Mouse (Mus musculus) MEL (cell line): ENCODE measurements around the gene Itsn2. TPM values are rescaled to one million over a fixed set of nuclear protein-coding genes. Genes with fewer than 3 reads are reported as not detected.
"Not testable (repeated sequence)": the region's sequence is repeated elsewhere in the genome, so short reads cannot be mapped to it uniquely, and the experiment has no call there.

ENCODE experiments used
- DNase-seq: peaks from one replicate; pipeline ENCODE4 v3.0.0; 2011; ENCODE audit warnings: low read depth, low spot score
- H3K27ac ChIP-seq: 2 replicates; pipeline ENCODE4 v1.5.1; 2012; ENCODE audit warnings: low read depth, mild to moderate bottlenecking, control low read depth, low read length, moderate library complexity; ENCODE audit not compliant: control insufficient read depth
- H3K27me3 ChIP-seq, 2 experiments: fragments of 150-350 bp in 1 of 2; sonication (generic) in 1 of 2; 2 replicates each; pipeline ENCODE4 v1.6.1; 2012; ENCODE audit warnings: low read length in 2 of 2, mild to moderate bottlenecking in 2 of 2, improper control_type of control experiment in 1 of 2, moderate library complexity in 1 of 2; ENCODE audit not compliant: insufficient read depth in 2 of 2, control insufficient read depth in 1 of 2
- H3K36me3 ChIP-seq, 2 experiments: 2 replicates each; pipeline ENCODE4 v1.6.1; 2012 to 2014; ENCODE audit warnings: low read length in 2 of 2, improper control_type of control experiment in 1 of 2, inconsistent platforms in 1 of 2, mild to moderate bottlenecking in 1 of 2; ENCODE audit not compliant: insufficient read depth in 2 of 2, control insufficient read depth in 1 of 2
- H3K4me1 ChIP-seq, 2 experiments: fragments of 150-350 bp in 1 of 2; sonication (generic) in 1 of 2; 2 replicates each; pipeline ENCODE4 v1.6.1; 2012; ENCODE audit warnings: low read length in 2 of 2, improper control_type of control experiment in 1 of 2, mild to moderate bottlenecking in 1 of 2; ENCODE audit not compliant: insufficient read depth in 2 of 2, control insufficient read depth in 1 of 2
- H3K4me3 ChIP-seq, 2 experiments: fragments of 150-350 bp in 1 of 2; sonication (generic) in 1 of 2; 2 replicates each; pipeline ENCODE4 v1.5.1; 2012; ENCODE audit warnings: low read depth in 2 of 2, low read length in 2 of 2, mild to moderate bottlenecking in 2 of 2, moderate library complexity in 2 of 2, control low read depth in 1 of 2, improper control_type of control experiment in 1 of 2; ENCODE audit not compliant: control insufficient read depth in 1 of 2, insufficient read depth in 1 of 2
- H3K79me2 ChIP-seq: 2 replicates; pipeline ENCODE4 v1.6.1; 2012; ENCODE audit warnings: mild to moderate bottlenecking, low read length, moderate library complexity; ENCODE audit not compliant: control insufficient read depth, poor library complexity, insufficient read depth
- H3K9ac ChIP-seq: 2 replicates; pipeline ENCODE4 v1.6.1; 2012; ENCODE audit warnings: low read depth, mild to moderate bottlenecking, control low read depth, low read length, moderate library complexity; ENCODE audit not compliant: control insufficient read depth, poor library complexity, severe bottlenecking
- H3K9me3 ChIP-seq: fragments of 150-350 bp; sonication (generic); replicated peaks from 2 replicates; pipeline ENCODE4 v1.6.1; 2012; ENCODE audit warnings: mild to moderate bottlenecking, low read length, improper control_type of control experiment, moderate library complexity; ENCODE audit not compliant: insufficient read depth
- BHLHE40 ChIP-seq: IDR thresholded peaks from 2 replicates; pipeline ENCODE4 v1.6.1; 2012; ENCODE audit warnings: low read depth, mild to moderate bottlenecking, inconsistent platforms, low read length, improper control_type of control experiment, borderline replicate concordance
- E2F4 ChIP-seq: IDR thresholded peaks from 2 replicates; pipeline ENCODE4 v1.6.1; 2011; ENCODE audit warnings: low read depth, low read length, improper control_type of control experiment, borderline replicate concordance
- ELF1 ChIP-seq: IDR thresholded peaks from 2 replicates; pipeline ENCODE4 v1.6.1; 2014; ENCODE audit warnings: low read depth, mild to moderate bottlenecking, inconsistent platforms, low read length, improper control_type of control experiment, moderate library complexity
- GABPA ChIP-seq: IDR thresholded peaks from 2 replicates; pipeline ENCODE4 v1.6.1; 2012; ENCODE audit warnings: low read depth, mild to moderate bottlenecking, inconsistent platforms, low read length, improper control_type of control experiment, moderate library complexity
- GATA1 ChIP-seq: IDR thresholded peaks from 2 replicates; pipeline ENCODE4 v1.6.1; 2011; ENCODE audit warnings: low read depth, low read length, improper control_type of control experiment
- HCFC1 ChIP-seq: IDR thresholded peaks from 2 replicates; pipeline ENCODE4 v1.6.1; 2012; ENCODE audit warnings: low read depth, mild to moderate bottlenecking, inconsistent platforms, low read length, improper control_type of control experiment, moderate library complexity
- JUND ChIP-seq: IDR thresholded peaks from 2 replicates; pipeline ENCODE4 v1.6.1; 2011; ENCODE audit warnings: low read depth, mild to moderate bottlenecking, improper control_type of control experiment, low read length
- KAT2A ChIP-seq: conservative IDR thresholded peaks from 2 replicates; pipeline ENCODE4 v1.6.1; 2012; ENCODE audit warnings: low read depth, low read length, improper control_type of control experiment, inconsistent platforms
- MAFK ChIP-seq: IDR thresholded peaks from 2 replicates; pipeline ENCODE4 v1.6.1; 2011; ENCODE audit warnings: low read depth, mild to moderate bottlenecking, low read length, improper control_type of control experiment, borderline replicate concordance
- MAZ ChIP-seq: IDR thresholded peaks from 2 replicates; pipeline ENCODE4 v1.6.1; 2012; ENCODE audit warnings: low read depth, mild to moderate bottlenecking, inconsistent platforms, low read length, improper control_type of control experiment
- MEF2A ChIP-seq: IDR thresholded peaks from 2 replicates; pipeline ENCODE4 v1.6.1; 2014; ENCODE audit warnings: low read depth, mild to moderate bottlenecking, inconsistent platforms, low read length, improper control_type of control experiment; ENCODE audit not compliant: poor library complexity, insufficient replicate concordance, severe bottlenecking; ENCODE audit errors: extremely low read depth
- MYC ChIP-seq: IDR thresholded peaks from 2 replicates; pipeline ENCODE4 v1.6.1; 2011; ENCODE audit warnings: low read depth, mild to moderate bottlenecking, low read length, improper control_type of control experiment, moderate library complexity
- NELFE ChIP-seq: IDR thresholded peaks from 2 replicates; pipeline ENCODE4 v1.6.1; 2011; ENCODE audit warnings: low read depth, low read length, improper control_type of control experiment
- SIN3A ChIP-seq: IDR thresholded peaks from 2 replicates; pipeline ENCODE4 v1.6.1; 2012; ENCODE audit warnings: low read length, improper control_type of control experiment, inconsistent platforms
- SMC3 ChIP-seq: IDR thresholded peaks from 2 replicates; pipeline ENCODE4 v1.6.1; 2011; ENCODE audit warnings: low read depth, low read length, improper control_type of control experiment
- TCF12 ChIP-seq: IDR thresholded peaks from 2 replicates; pipeline ENCODE4 v1.6.1; 2014; ENCODE audit warnings: low read depth, mild to moderate bottlenecking, inconsistent platforms, low read length, improper control_type of control experiment, moderate library complexity
- USF2 ChIP-seq, 2 experiments: IDR thresholded peaks; 2 replicates each; pipeline ENCODE4 v1.6.1; 2011 to 2012; ENCODE audit warnings: improper control_type of control experiment in 2 of 2, low read length in 2 of 2, borderline replicate concordance in 1 of 2, inconsistent platforms in 1 of 2, low read depth in 1 of 2, mild to moderate bottlenecking in 1 of 2; ENCODE audit not compliant: insufficient read depth in 1 of 2
- ZC3H11A ChIP-seq: IDR thresholded peaks from 2 replicates; pipeline ENCODE4 v1.6.1; 2012; ENCODE audit warnings: low read depth, mild to moderate bottlenecking, inconsistent platforms, low read length, improper control_type of control experiment
- ZMIZ1 ChIP-seq: IDR thresholded peaks from 2 replicates; pipeline ENCODE4 v1.6.1; 2012; ENCODE audit warnings: low read depth, mild to moderate bottlenecking, inconsistent platforms, low read length, improper control_type of control experiment, moderate library complexity
- polyA plus RNA-seq, 2 experiments: library from polyadenylated mRNA; stranded (reverse) in 1 of 2; unstranded in 1 of 2; fragments of >175 nt in 1 of 2; fragments of >200 nt in 1 of 2; gene quantifications; 2 replicates each; pipeline versions ENCODE4 v1.2.1 to v1.2.4; 2012; ENCODE audit warnings: low replicate concordance in 2 of 2, low read depth in 1 of 2; ENCODE audit not compliant: insufficient read length in 2 of 2, insufficient read depth in 1 of 2, missing spikeins in 1 of 2
- total RNA-seq: library from RNA; depleted of rRNA; stranded (reverse); fragments of 300-350 nt; gene quantifications from 2 replicates; pipeline ENCODE4 v1.2.3, GENCODE M21; 2012

Gene Itsn2
- total and polyA plus RNA-seq, 3 experiments = 40.1 to 218 (median 47.5) TPM

- no peak for DNase-seq
- H3K79me2 ChIP-seq = no peaks in the 10 kb centered on the region
- H3K9ac ChIP-seq = no peak overlapping the region
- no peak for TF ChIP-seq HCFC1
- no peak for TF ChIP-seq BHLHE40
- H3K36me3 ChIP-seq = peaks cover 0 to 5% of the 10 kb centered on the region in 2 experiments; a peak in 2 of 4 replicates
- H3K4me3 ChIP-seq = no peak overlapping the region
- no peak overlapping the region for H3K27ac ChIP-seq
- H3K4me1 ChIP-seq = peaks cover 0 to under 1% of the 10 kb centered on the region in 2 experiments; a peak in 1 of 4 replicates
- no peaks in the 10 kb centered on the region for H3K27me3 ChIP-seq
- no peaks in the 10 kb centered on the region for H3K9me3 ChIP-seq
Observed at GRCm38 (mm10) chr12:4694534-4694933, 102.1 kb downstream of the Itsn2 start.

DNA sequence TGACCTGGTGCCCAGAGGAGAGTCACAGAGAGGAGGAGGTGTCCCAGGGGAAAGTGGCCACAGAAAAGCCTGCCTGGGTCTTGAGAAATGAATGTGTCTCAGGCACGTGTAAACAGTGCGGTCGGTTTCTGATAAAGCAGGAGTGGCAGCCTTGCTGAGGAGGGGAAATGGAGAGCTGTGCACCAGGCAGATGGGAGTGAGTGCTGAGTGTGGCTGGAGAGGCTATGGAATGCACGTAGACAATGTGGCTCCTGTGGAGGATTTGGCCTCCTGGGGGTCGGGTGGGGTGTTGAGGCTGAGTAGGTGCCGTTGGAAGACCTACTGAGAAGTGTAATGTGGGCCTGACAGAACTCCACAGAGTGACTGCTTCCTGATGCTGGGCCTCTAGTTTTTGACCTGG, 113.2 kb downstream of the Itsn2 start:
- H3K4me1 ChIP-seq, H3K27me3 ChIP-seq, DNase-seq, H3K4me3 ChIP-seq, H3K36me3 ChIP-seq, H3K27ac ChIP-seq, H3K79me2 ChIP-seq, H3K9ac ChIP-seq, H3K9me3 ChIP-seq: not testable (repeated sequence)

- TF ChIP-seq ZC3H11A (no peak), BHLHE40 (no peak), SIN3A (no peak), MAFK (no peak), MAZ (no peak), MYC (no peak), NELFE (no peak), KAT2A (no peak), GATA1 (no peak), GABPA (no peak), E2F4 (no peak), ZMIZ1 (no peak), JUND (no peak), ELF1 (no peak), TCF12 (no peak), MEF2A (no peak), USF2 (IDR thresholded peaks at IDR 0.05; ENCODE audit: borderline replicate concordance in 1 of 2, insufficient read depth in 1 of 2, low read depth in 1 of 2, low read length in 2 of 2) (no peak), SMC3 (no peak)
- Histone ChIP-seq H3K36me3 (no peaks in the 10 kb centered on the region; a peak in 1 of 4 replicates), H3K4me1 (no peaks in the 10 kb centered on the region), H3K27me3 (no peaks in the 10 kb centered on the region), H3K9ac (no peak overlapping the region), H3K4me3 (no peak overlapping the region), H3K79me2 (no peaks in the 10 kb centered on the region), H3K9me3 (no peaks in the 10 kb centered on the region), H3K27ac (no peak overlapping the region)
- no peak for DNase-seq
Observed at GRCm38 (mm10) chr12:4706175-4706574, 113.7 kb downstream of the Itsn2 start.
